Mouse (Mus musculus) myocyte (in vitro differentiated cells): ENCODE results near the gene Plaur. TPM values are rescaled to one million over a fixed set of nuclear protein-coding genes. Genes with fewer than 3 reads are reported as not detected.
"Not testable (repeated sequence)": the region's sequence is repeated elsewhere in the genome, so short reads cannot be mapped to it uniquely, and the experiment has no call there.

Source experiments
- H3K27me3 ChIP-seq: one replicate; pipeline ENCODE4 v1.6.1; 2011; ENCODE audit not compliant: control insufficient read depth, insufficient read depth, insufficient read length
- H3K36me3 ChIP-seq: one replicate; pipeline ENCODE4 v1.6.1; 2011; ENCODE audit not compliant: control insufficient read depth, insufficient read depth
- H3K4me2 ChIP-seq: one replicate; pipeline ENCODE4 v1.6.1; 2011; ENCODE audit warnings: low read depth, control low read depth
- H3K4me3 ChIP-seq: one replicate; pipeline ENCODE4 v1.5.1; 2011; ENCODE audit warnings: mild to moderate bottlenecking, control low read depth, moderate library complexity
- H3K79me2 ChIP-seq: one replicate; pipeline ENCODE4 v1.6.1; 2011; ENCODE audit not compliant: control insufficient read depth, insufficient read depth
- H3ac ChIP-seq: one replicate; pipeline ENCODE4 v1.6.1; 2011; ENCODE audit not compliant: control insufficient read depth, insufficient read length
- CEBPB ChIP-seq: IDR thresholded peaks from 2 replicates; pipeline ENCODE4 v1.6.1; 2011; ENCODE audit warnings: mild to moderate bottlenecking, moderate library complexity; ENCODE audit not compliant: poor library complexity, insufficient read depth, severe bottlenecking
- E2F4 ChIP-seq: IDR thresholded peaks from one replicate; pipeline ENCODE4 v1.6.1; 2011; ENCODE audit warnings: mild to moderate bottlenecking, control low read depth, moderate library complexity; ENCODE audit not compliant: insufficient read depth
- MAX ChIP-seq: IDR thresholded peaks from one replicate; pipeline ENCODE4 v1.6.1; 2011; ENCODE audit warnings: low read depth, mild to moderate bottlenecking, control low read depth
- MYOD1 ChIP-seq, 3 experiments: IDR thresholded peaks; one replicate each; pipeline ENCODE4 v1.6.1; 2011; ENCODE audit warnings: control low read depth in 2 of 3, low read depth in 2 of 3, mild to moderate bottlenecking in 2 of 3, moderate library complexity in 1 of 3; ENCODE audit not compliant: insufficient read length in 2 of 3, control insufficient read depth in 1 of 3
- MYOG ChIP-seq, 3 experiments: IDR thresholded peaks; one replicate each; pipeline ENCODE4 v1.6.1; 2011; ENCODE audit warnings: control low read depth in 2 of 3, low read depth in 2 of 3, mild to moderate bottlenecking in 2 of 3; ENCODE audit not compliant: insufficient read length in 2 of 3, control insufficient read depth in 1 of 3, insufficient read depth in 1 of 3
- POLR2A ChIP-seq: IDR thresholded peaks from one replicate; pipeline ENCODE4 v1.6.1; 2011; ENCODE audit warnings: low read depth, mild to moderate bottlenecking, control low read depth, moderate library complexity; ENCODE audit not compliant: insufficient read length
- POLR2AphosphoS2 ChIP-seq: IDR thresholded peaks from one replicate; pipeline ENCODE4 v1.6.1; 2011; ENCODE audit warnings: low read depth, control low read depth; ENCODE audit not compliant: insufficient read length
- REST ChIP-seq: IDR thresholded peaks from one replicate; pipeline ENCODE4 v1.6.1; 2011; ENCODE audit warnings: mild to moderate bottlenecking, control low read depth, moderate library complexity; ENCODE audit not compliant: insufficient read depth, insufficient read length
- SRF ChIP-seq: IDR thresholded peaks from one replicate; pipeline ENCODE4 v1.6.1; 2011; ENCODE audit warnings: low read depth; ENCODE audit not compliant: control insufficient read depth, insufficient read length
- TCF12 ChIP-seq: IDR thresholded peaks from one replicate; pipeline ENCODE4 v1.6.1; 2011; ENCODE audit warnings: mild to moderate bottlenecking, control low read depth; ENCODE audit not compliant: poor library complexity, insufficient read depth, severe bottlenecking
- TCF3 ChIP-seq: IDR thresholded peaks from one replicate; pipeline ENCODE4 v1.6.1; 2011; ENCODE audit warnings: low read depth, control low read depth; ENCODE audit not compliant: insufficient read length
- USF1 ChIP-seq: IDR thresholded peaks from one replicate; pipeline ENCODE4 v1.6.1; 2011; ENCODE audit warnings: low read depth, mild to moderate bottlenecking, control low read depth, moderate library complexity
- polyA plus RNA-seq: library from polyadenylated mRNA; unstranded; fragments of >200 nt; fragmentation: generic; extraction: Trizol; gene quantifications from one replicate; pipeline ENCODE4 v1.2.1, GENCODE M21; 2012; ENCODE audit warnings: missing spikeins

Plaur gene
- polyA plus RNA-seq, 1 experiment = 32.5 TPM

DNA sequence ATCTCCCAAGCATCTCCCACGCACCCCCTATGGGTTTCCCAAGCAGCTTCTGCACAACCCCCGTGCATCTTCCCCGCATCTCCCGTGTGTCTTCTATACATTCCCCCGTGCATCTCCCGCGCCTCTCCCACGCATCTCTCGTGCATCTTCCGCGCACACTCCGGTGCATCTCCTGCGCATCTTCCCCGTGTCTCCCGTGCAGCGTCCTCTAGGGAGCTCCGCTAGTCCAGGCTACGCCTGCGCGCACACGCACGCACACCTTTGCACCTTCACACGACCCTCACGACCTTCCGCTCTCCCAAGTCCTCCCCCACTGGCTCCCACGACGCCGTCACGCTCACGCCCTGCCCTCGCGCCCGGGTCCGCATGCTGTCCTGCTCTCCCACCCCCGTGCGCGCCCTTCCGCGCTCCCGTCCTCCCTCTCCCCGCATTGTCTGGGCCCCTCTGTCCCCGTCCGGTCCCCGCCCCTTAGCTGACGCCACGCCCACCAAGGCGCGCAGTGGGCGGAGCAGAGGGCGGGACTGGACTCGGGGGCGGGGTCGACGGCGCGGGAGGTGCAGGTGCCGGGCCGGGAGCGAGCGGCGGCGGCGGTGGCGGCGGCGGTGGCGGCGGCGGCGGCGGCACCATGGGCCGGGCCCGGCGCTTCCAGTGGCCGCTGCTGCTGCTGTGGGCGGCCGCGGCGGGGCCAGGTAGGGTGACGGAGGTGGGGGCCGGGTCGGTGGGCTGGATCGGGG is 19.4 kb downstream of the Plaur start, which contains the start of gene Cadm4:
Gene Cadm4 (plus strand): TSS at position 550 of the 734 bp plus-strand sequence.
- Histone ChIP-seq H3K27me3 (no peaks in the 10 kb centered on the region), H3K4me3 (peak within 1 kb of the TSS; percentile 37), H3K4me2 (peak within 1 kb of the TSS; percentile 99), H3K36me3 (no peaks in the 10 kb centered on the region), H3ac (peak within 1 kb of the TSS; percentile 53), H3K79me2 (peaks cover 4% of the 10 kb centered on the region)
- TF ChIP-seq TCF3 (no peak), MAX (no peak), USF1 (no peak), POLR2AphosphoS2 (peak; percentile 78), MYOG (IDR thresholded peaks at IDR 0.05; ENCODE audit: control insufficient read depth in 1 of 3, insufficient read depth in 1 of 3, insufficient read length in 2 of 3, low read depth in 2 of 3) (peak in 1 of 3 experiments; percentile 39), TCF12 (no peak), POLR2A (peak; percentile 90), CEBPB (no peak), E2F4 (no peak), SRF (no peak), REST (peak; percentile 46), MYOD1 (IDR thresholded peaks at IDR 0.05; ENCODE audit: control insufficient read depth in 1 of 3, insufficient read length in 2 of 3, low read depth in 2 of 3) (peak in 1 of 3 experiments; percentile 2)

DNA sequence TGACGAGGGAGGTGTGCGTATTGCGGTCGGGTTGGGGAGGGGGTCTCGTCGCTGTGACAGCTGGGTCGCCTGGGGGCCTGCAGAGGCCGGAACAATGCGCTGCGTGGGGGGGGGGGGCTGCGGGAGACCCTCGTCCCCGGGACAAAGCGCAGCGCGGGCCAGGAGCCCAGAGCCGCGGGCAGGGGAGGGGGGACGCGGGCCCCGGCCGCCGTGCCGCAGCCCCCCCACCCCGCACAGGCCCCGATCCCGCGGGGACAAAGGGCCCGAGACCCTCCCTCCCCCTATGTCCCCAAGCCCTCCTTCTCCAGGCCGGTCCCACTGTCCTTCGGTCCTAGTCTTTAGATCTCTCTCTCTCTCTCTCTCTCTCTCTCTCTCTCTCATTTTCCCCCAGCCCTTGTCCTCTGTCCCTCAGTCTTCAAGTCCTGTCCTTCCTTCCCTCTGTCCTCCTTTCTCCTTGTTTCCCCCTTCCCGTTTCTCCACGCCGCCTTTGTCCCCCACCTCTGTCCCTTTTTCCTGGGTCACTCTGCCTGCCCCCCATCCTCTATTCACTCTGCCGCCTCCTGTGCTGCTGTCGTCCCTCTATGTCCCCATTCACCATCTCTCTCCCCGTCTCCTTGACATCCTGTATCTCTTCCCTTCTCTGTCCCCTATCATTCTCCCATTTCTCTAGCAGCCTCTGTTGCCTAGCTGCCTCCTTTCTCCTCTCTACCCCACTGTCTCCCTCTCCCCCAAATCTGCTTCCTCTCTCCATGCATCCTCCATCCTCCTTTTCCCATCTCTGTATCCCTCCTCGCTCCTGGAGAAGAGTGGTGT is 20.1 kb downstream of the Plaur start:
- TF ChIP-seq CEBPB (no peak), USF1 (no peak), MAX (no peak)
- peak overlapping the region; percentile 53 for H3ac ChIP-seq
- H3K27me3 ChIP-seq = no peaks in the 10 kb centered on the region
- H3K4me2 ChIP-seq = peak overlapping the region; percentile 63
- H3K36me3 ChIP-seq = no peaks in the 10 kb centered on the region
- H3K79me2 ChIP-seq = peaks cover 6% of the 10 kb centered on the region
- peak overlapping the region; percentile 37 for H3K4me3 ChIP-seq

DNA sequence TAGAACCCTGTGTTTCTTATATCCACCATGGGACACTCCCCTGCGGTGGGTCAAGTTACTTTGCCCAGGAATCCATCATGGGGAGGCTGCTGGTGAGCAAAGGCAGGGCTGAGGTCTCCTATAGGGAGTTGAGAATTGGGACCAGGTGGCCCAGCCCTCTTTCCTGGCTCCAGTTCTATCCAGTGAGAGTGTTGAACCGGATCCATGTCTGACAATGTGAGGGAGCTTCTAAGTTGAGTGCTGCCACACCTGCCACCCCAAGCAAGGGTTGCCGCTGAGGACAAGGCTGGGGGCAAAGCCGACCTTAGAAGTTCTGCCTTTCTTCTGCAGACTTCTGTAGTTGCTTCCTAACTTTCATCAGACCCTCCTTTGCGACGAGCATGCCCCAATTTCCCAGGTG is 21.0 kb downstream of the Plaur start:
- H3K36me3 ChIP-seq, H3K79me2 ChIP-seq, H3ac ChIP-seq, H3K27me3 ChIP-seq: not testable (repeated sequence)
- Histone ChIP-seq H3K4me2 (peak overlapping the region; percentile 63), H3K4me3 (peak overlapping the region; percentile 37)

DNA sequence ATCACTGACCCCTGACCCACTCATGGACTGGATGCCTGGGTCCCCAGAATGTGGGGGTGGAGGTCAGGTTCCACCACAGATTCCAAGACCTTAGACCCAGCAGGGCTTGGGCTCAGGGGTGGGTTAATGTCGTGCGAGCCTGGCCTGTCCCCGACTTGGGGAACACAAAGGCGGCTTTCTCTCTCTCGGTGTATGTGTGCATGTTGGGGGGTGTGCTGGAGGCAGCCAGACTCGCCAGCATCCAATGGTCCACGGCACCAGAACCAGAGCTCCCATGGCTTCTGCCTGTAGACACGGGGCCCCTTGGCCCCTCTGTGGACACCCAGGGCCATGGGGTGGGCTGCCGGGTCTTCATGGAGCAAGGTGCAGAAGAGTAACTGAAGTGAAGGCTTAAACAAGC is 23.2 kb downstream of the Plaur start:
- Histone ChIP-seq H3K4me3 (no peak overlapping the region), H3K36me3 (no peaks in the 10 kb centered on the region), H3K27me3 (no peaks in the 10 kb centered on the region), H3K4me2 (peak overlapping the region; percentile 53), H3K79me2 (peaks cover 6% of the 10 kb centered on the region), H3ac (no peak overlapping the region)
- TF ChIP-seq REST (no peak), TCF12 (no peak), MYOG (IDR thresholded peaks at IDR 0.05; ENCODE audit: control insufficient read depth in 1 of 3, insufficient read depth in 1 of 3, insufficient read length in 2 of 3, low read depth in 2 of 3) (no peak), CEBPB (no peak), MYOD1 (IDR thresholded peaks at IDR 0.05; ENCODE audit: control insufficient read depth in 1 of 3, insufficient read length in 2 of 3, low read depth in 2 of 3) (no peak)

DNA sequence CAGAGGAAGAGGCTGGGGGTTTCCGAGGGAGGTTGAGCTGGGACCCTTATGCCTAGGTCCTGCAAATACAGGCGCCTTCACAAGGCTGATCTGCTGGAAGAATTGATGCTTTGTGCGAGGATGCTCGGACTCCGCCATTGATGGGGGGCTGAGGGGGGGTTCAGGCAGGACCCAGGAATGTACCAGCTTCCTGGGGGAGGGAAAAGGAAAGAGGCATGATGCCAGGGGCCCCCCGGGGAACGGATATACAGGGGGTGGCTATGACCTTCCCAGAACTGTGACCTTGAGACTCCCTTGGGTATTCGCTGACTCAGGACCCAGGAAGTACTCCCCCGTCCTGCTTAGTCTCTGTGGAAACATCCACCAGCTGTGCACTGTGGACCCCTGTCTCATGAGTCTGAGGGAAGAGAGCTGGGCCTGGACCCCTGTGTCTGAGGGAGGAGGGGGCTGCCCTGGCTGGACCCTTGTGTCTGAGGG is 24.4 kb downstream of the Plaur start:
- no peaks in the 10 kb centered on the region for H3K27me3 ChIP-seq
- peak overlapping the region; percentile 53 for H3K4me2 ChIP-seq
- H3K36me3 ChIP-seq = no peaks in the 10 kb centered on the region
- TF ChIP-seq MYOG (IDR thresholded peaks at IDR 0.05; ENCODE audit: control insufficient read depth in 1 of 3, insufficient read depth in 1 of 3, insufficient read length in 2 of 3, low read depth in 2 of 3) (no peak), CEBPB (no peak), MAX (no peak), SRF (no peak), USF1 (no peak), TCF3 (no peak), POLR2AphosphoS2 (no peak), TCF12 (no peak), MYOD1 (IDR thresholded peaks at IDR 0.05; ENCODE audit: control insufficient read depth in 1 of 3, insufficient read length in 2 of 3, low read depth in 2 of 3) (no peak), POLR2A (no peak), E2F4 (no peak), REST (no peak)
- H3K4me3 ChIP-seq = no peak overlapping the region
- H3ac ChIP-seq = no peak overlapping the region
- H3K79me2 ChIP-seq = peaks cover 6% of the 10 kb centered on the region
